In the genomic region with DNA sequence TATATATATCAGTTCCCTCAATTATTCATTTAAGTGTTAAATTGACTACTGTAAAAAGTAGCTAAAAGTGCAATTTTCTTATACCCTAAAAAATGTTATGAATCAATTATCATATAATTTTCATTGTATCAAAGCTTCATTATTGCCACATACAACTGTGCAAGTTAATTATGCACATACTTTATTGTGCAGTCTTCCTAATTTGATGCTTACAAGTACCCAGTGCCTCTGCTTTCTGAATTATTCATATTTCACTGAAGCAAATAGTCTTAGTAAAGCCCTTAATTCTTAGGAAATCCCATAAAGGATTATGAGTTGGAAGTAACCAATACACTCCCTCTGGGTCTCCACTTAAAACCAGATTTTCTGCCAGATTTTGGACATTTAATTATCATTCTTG, we compare ENCODE assay signal across 24 mouse cellular contexts.
"Had no signal": no experiment of that assay in that cellular context is flagged by ENCODE, and none has a peak within 500 bp of the region (broad histone marks: within the 10 kb centered on the region; RNA-seq: fewer than 3 reads in every experiment).

No protein-coding gene starts in this region.

- ATAC-seq: hindbrain, embryonic 16.5 days; inflammation-experienced regulatory T-cells, adult 6 months; intestine, embryonic 15.5 days; intestine, postnatal 0 days had no signal

- H3K9me3 ChIP-seq: heart, embryonic 10.5 days; heart, embryonic 12.5 days; hindbrain, embryonic 10.5 days; hindbrain, embryonic 12.5 days; intestine, embryonic 15.5 days; limb, embryonic 13.5 days; limb, embryonic 15.5 days had no signal

- DNase-seq: gastrocnemius, adult 2 months; gastrocnemius, postnatal 10 days; gastrocnemius, postnatal 25 days; heart, adult 18-20 months; heart, postnatal 10 days; heart, postnatal 4 days; kidney, adult 18-20 months; kidney, adult 8-10 months; kidney, postnatal 10 days; kidney, postnatal 25 days; layer of hippocampus, adult 9-11 months; layer of hippocampus, postnatal 36 days; left cerebral cortex, postnatal 4 days had no signal

- H3K27me3 ChIP-seq: heart, embryonic 12.5 days; hindbrain, embryonic 12.5 days; intestine, embryonic 15.5 days; limb, embryonic 13.5 days; limb, embryonic 15.5 days had no signal

- H3K4me2 ChIP-seq: heart, embryonic 12.5 days; hindbrain, embryonic 12.5 days; hindbrain, embryonic 14.5 days; intestine, embryonic 15.5 days; limb, embryonic 13.5 days; limb, embryonic 15.5 days had no signal

- H3K27ac ChIP-seq: gastrocnemius, adult 2 months; heart, embryonic 10.5 days; hindbrain, embryonic 10.5 days; hindbrain, embryonic 12.5 days; hindbrain, embryonic 14.5 days; intestine, embryonic 15.5 days; limb, embryonic 13.5 days; limb, embryonic 15.5 days had no signal

- H3K4me1 ChIP-seq: heart, embryonic 10.5 days; heart, embryonic 12.5 days; hindbrain, embryonic 10.5 days; hindbrain, embryonic 12.5 days; intestine, embryonic 15.5 days; limb, embryonic 13.5 days; limb, embryonic 15.5 days had no signal

- H3K36me3 ChIP-seq: heart, embryonic 10.5 days; heart, embryonic 12.5 days; hindbrain, embryonic 10.5 days; hindbrain, embryonic 12.5 days; intestine, embryonic 15.5 days; limb, embryonic 13.5 days; limb, embryonic 15.5 days had no signal

- H3K4me3 ChIP-seq: gastrocnemius, adult 2 months; heart, embryonic 10.5 days; heart, embryonic 12.5 days; hindbrain, embryonic 10.5 days; hindbrain, embryonic 12.5 days; intestine, embryonic 15.5 days; limb, embryonic 13.5 days; limb, embryonic 15.5 days had no signal

- H3K9ac ChIP-seq: heart, embryonic 12.5 days; hindbrain, embryonic 12.5 days; hindbrain, embryonic 14.5 days; intestine, embryonic 15.5 days; limb, embryonic 13.5 days; limb, embryonic 15.5 days had no signal
